Mouse (Mus musculus) ES-E14 (cell line): ENCODE results near the gene Ndrg3. TPM values are rescaled to one million over a fixed set of nuclear protein-coding genes. Genes with fewer than 3 reads are reported as not detected.
"Not testable (repeated sequence)": the region's sequence is repeated elsewhere in the genome, so short reads cannot be mapped to it uniquely, and the experiment has no call there.

Source experiments
- DNase-seq: peaks from one replicate; pipeline ENCODE4 v3.0.0-alpha.2; 2013; ENCODE audit warnings: low read depth, low spot score
- H3K27ac ChIP-seq: 2 replicates; pipeline ENCODE4 v1.5.1; 2012; ENCODE audit warnings: low read depth, mild to moderate bottlenecking, low read length, moderate library complexity, mixed read lengths; ENCODE audit not compliant: poor library complexity, insufficient read depth, severe bottlenecking
- H3K36me3 ChIP-seq: 2 replicates; pipeline ENCODE4 v1.6.1; 2012; ENCODE audit warnings: mild to moderate bottlenecking, low read length, moderate library complexity, mixed read lengths; ENCODE audit not compliant: control insufficient read depth, poor library complexity, insufficient read depth, severe bottlenecking
- H3K4me1 ChIP-seq, 2 experiments: fragments of 150-350 bp in 1 of 2; sonication (generic) in 1 of 2; 2 replicates each; pipeline ENCODE4 v1.6.1; 2012; ENCODE audit warnings: low read length in 2 of 2, mild to moderate bottlenecking in 1 of 2, mixed read lengths in 1 of 2; ENCODE audit not compliant: control insufficient read depth in 2 of 2, insufficient read depth in 2 of 2, poor library complexity in 1 of 2
- H3K4me3 ChIP-seq, 2 experiments: fragments of 150-350 bp in 1 of 2; sonication (generic) in 1 of 2; 2 replicates each; pipeline ENCODE4 v1.5.1; 2012; ENCODE audit warnings: low read length in 2 of 2, low read depth in 1 of 2, mild to moderate bottlenecking in 1 of 2, mixed read lengths in 1 of 2; ENCODE audit not compliant: insufficient read depth in 1 of 2, poor library complexity in 1 of 2, severe bottlenecking in 1 of 2
- H3K9ac ChIP-seq: 2 replicates; pipeline ENCODE4 v1.6.1; 2012; ENCODE audit warnings: low read depth, mild to moderate bottlenecking, low read length, mixed read lengths; ENCODE audit not compliant: poor library complexity, insufficient read depth, severe bottlenecking
- H3K9me3 ChIP-seq: fragments of 150-350 bp; sonication (generic); 2 replicates; pipeline ENCODE4 v1.6.1; 2012; ENCODE audit warnings: low read depth, mild to moderate bottlenecking, low read length; ENCODE audit not compliant: control insufficient read depth, insufficient read depth
- CHD2 ChIP-seq: IDR thresholded peaks from 2 replicates; pipeline ENCODE4 v1.6.1; 2014; ENCODE audit warnings: mild to moderate bottlenecking, low read depth, low read length, inconsistent platforms
- HCFC1 ChIP-seq: IDR thresholded peaks from 2 replicates; pipeline ENCODE4 v1.6.1; 2012; ENCODE audit warnings: low read length, inconsistent platforms, borderline replicate concordance; ENCODE audit not compliant: insufficient read depth
- MAFK ChIP-seq: IDR thresholded peaks from 2 replicates; pipeline ENCODE4 v1.6.1; 2014; ENCODE audit warnings: mild to moderate bottlenecking, low read depth, low read length, inconsistent platforms; ENCODE audit not compliant: insufficient read depth
- ZC3H11A ChIP-seq: IDR thresholded peaks from 2 replicates; pipeline ENCODE4 v1.6.1; 2012; ENCODE audit warnings: low read depth, mild to moderate bottlenecking, inconsistent platforms, low read length, borderline replicate concordance
- ZNF384 ChIP-seq: IDR thresholded peaks from 2 replicates; pipeline ENCODE4 v1.6.1; 2012; ENCODE audit warnings: low read depth, low read length, inconsistent platforms
- in situ Hi-C, 2 experiments: fragments of 600-800 bp; cut with MboI; formaldehyde crosslinking; loops; one replicate each; pipeline ENCODE4 v1.15.1; 2025; ENCODE audit warnings: low sequenced_read_pairs in 2 of 2, inconsistent platforms in 1 of 2; ENCODE audit not compliant: unreplicated experiment in 2 of 2
- total RNA-seq: library from RNA; depleted of rRNA; stranded (reverse); fragments of 300-350 nt; gene quantifications from 2 replicates; pipeline ENCODE4 v1.2.3, GENCODE M21; 2012

Gene Ndrg3
- total RNA-seq, 1 experiment = 13.1 TPM

DNA sequence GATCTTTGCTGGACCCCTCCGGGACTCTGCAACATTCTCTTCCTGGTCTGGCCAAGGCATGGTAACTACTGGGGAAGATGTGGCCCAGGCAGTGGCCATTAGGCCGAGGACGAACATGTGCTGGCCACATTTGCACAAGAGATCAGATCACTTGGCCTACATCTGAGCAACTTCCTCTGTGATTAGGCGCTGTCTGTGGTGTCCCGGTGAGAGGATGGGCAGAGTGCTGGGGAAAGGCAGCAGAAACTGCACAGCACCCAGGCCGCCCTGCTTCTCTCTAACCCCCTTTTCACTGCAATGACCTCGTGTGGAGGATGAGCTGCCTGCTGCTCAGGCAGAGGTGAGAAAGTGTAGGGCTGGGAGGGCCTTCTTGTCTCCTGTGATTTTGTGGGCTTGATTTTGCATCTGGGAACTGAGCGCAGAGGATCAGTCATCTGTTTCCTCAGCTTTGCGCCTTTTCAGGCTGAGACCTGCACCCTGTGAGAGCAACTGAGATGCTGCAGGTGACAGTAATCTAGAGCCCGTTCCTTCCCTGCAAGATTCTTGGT is 105.7 kb downstream of the Ndrg3 start:
- TF ChIP-seq HCFC1 (no peak), ZNF384 (no peak), MAFK (no peak), CHD2 (no peak)
- H3K4me1 ChIP-seq = peaks cover 0 to 5% of the 10 kb centered on the region in 2 experiments; a peak in 1 of 4 replicates
- H3K27ac ChIP-seq = no peak overlapping the region
- H3K9ac ChIP-seq = no peak overlapping the region
- in situ Hi-C loops = no loop called here
- H3K4me3 ChIP-seq = no peak overlapping the region
- DNase-seq = no peak
- H3K9me3 ChIP-seq = no peaks in the 10 kb centered on the region
- H3K36me3 ChIP-seq = no peaks in the 10 kb centered on the region

DNA sequence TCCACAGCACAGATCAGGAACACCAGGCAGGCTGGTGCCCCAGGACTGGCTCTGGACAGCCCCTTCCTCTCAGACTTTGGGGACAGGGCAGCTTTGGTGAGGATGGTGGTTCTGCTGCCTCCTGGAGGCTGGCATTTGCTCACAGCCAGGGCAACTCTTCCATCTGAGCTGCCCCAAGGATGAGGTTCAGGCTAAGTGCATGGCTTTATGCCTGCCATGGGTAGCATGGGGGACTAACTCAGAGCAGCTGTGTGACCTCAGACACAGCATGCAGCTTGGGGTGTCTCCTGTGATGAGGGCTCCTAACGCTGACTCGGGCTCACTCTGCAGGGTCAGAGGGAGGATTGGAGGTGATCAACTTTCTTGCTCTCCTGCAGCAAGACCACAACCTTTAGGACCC is 106.2 kb downstream of the Ndrg3 start:
- H3K9me3 ChIP-seq, H3K4me1 ChIP-seq, H3K36me3 ChIP-seq, DNase-seq, in situ Hi-C loops, H3K9ac ChIP-seq, H3K27ac ChIP-seq, H3K4me3 ChIP-seq: not testable (repeated sequence)

- no peak overlapping the region for H3K27ac ChIP-seq
- H3K4me3 ChIP-seq = no peak overlapping the region
- peaks cover 0 to 5% of the 10 kb centered on the region in 2 experiments; a peak in 1 of 4 replicates for H3K4me1 ChIP-seq
- DNase-seq = no peak
- in situ Hi-C loops = no loop called here
- H3K9ac ChIP-seq = no peak overlapping the region
- no peak for TF ChIP-seq ZNF384
- TF ChIP-seq HCFC1 = no peak
- TF ChIP-seq CHD2 = no peak
- no peak for TF ChIP-seq MAFK
- TF ChIP-seq ZC3H11A = no peak
- no peaks in the 10 kb centered on the region for H3K36me3 ChIP-seq
- H3K9me3 ChIP-seq = no peaks in the 10 kb centered on the region
Measured at GRCm38 (mm10) chr2:156884396-156885211, 107.3 kb downstream of the Ndrg3 start.

- Histone ChIP-seq H3K9ac (no peak overlapping the region; the same call in 1 of the 2 replicates), H3K9me3 (no peaks in the 10 kb centered on the region), H3K36me3 (no peaks in the 10 kb centered on the region), H3K27ac (no peak overlapping the region), H3K4me3 (no peak overlapping the region), H3K4me1 (peaks cover 0 to 5% of the 10 kb centered on the region in 2 experiments; a peak in 1 of 4 replicates)
- in situ Hi-C loops = no loop called here
- no peak for TF ChIP-seq ZC3H11A
- no peak for TF ChIP-seq MAFK
- no peak for TF ChIP-seq HCFC1
- TF ChIP-seq ZNF384 = no peak
- no peak for TF ChIP-seq CHD2
- no peak for DNase-seq
Measured at GRCm38 (mm10) chr2:156882431-156883001, 109.3 kb downstream of the Ndrg3 start.
